Mouse (Mus musculus) regulatory T cell (primary cell): ENCODE measurements around the gene Cd2ap.
"Not testable (repeated sequence)": the region's sequence is repeated elsewhere in the genome, so short reads cannot be mapped to it uniquely, and the experiment has no call there.

Experiments used
- in situ Hi-C: fragments of 300-600 bp; cut with MboI, MseI; formaldehyde crosslinking; loops from one replicate; pipeline ENCODE4 v1.15.1; 2025; ENCODE audit warnings: high pct_unique_total_duplicates

Cd2ap gene

GRCm38 (mm10) chr17:42876001-42876903 lies at the start of gene Cd2ap:
TSS of gene Cd2ap (minus strand) at chr17:42876665.
- in situ Hi-C loops: no loop called here

- in situ Hi-C loops: loop anchor here (25.0 kb wide), 1 partner anchor 262 kb away; no protein-coding TSS in a partner anchor
Observed at GRCm38 (mm10) chr17:42924731-42925130, 48.3 kb upstream of the Cd2ap start.

DNA sequence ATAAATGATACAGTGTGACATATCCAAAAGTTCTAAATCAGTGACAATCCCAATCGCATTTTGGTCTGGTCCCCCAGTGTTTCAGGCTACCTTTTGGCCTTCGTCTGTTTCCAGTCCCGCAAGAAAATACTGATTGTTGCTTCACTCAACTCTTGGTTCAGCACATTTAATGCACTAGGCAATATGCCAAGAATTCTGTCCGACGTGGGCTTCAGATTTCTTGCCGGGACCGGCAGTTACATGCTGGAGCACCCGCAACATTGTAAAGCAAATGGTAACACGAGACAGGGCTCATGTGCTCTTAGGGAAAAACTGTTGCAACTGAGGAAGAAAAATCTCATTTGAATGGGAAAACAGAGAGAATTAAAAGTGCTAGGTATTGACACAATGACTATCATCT lies 42.3 kb upstream of the Cd2ap start:
- in situ Hi-C loops: no loop called here

- in situ Hi-C loops: loop anchor here (5.0 kb wide), 1 partner anchor 77 kb away; no protein-coding TSS in a partner anchor
Observed at GRCm38 (mm10) chr17:42914726-42915125, 38.3 kb upstream of the Cd2ap start.

DNA sequence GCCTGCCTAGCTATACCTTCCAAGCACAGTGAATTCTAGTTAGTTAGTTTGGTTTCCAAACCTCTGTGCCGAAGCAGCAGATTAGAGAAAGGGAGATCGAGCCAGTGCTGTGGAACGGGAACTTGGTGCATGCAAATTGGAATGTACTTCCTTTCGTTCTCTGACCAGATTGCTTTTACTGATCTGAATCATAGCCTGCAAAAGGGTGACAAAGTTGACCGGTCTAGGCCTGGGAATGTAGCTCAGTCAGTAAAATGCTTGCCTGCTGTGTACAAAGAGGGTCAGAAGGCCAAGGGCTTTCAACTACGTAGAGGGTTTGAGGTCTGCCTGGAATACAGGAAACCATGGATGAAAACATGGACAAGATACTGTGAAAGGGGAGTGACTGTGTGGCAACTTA lies 35.7 kb upstream of the Cd2ap start:
- in situ Hi-C loops: loop anchor here (5.0 kb wide), 1 partner anchor 75 kb away; no protein-coding TSS in a partner anchor

DNA sequence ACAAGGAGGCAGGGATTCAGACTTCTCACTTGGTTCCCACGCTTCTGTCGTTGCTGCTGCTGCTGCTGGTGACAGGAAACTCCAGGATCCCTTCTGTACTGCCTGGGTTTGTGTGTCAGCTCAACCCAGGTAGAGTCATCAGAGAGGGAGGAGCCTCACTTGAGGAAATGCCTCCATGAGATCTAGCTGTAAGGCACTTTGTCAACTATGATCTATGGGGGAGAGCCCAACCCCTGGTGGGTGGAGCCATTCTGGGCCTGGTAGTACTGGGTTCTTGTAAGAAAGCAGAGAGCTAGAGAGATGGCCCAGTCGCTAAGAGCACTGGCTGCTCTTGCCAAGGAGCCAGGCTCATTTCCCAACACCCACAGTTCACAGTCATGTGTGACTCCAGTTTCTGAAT lies 34.0 kb upstream of the Cd2ap start:
- in situ Hi-C loops: loop anchor here (5.0 kb wide), 1 partner anchor 73 kb away; no protein-coding TSS in a partner anchor

DNA sequence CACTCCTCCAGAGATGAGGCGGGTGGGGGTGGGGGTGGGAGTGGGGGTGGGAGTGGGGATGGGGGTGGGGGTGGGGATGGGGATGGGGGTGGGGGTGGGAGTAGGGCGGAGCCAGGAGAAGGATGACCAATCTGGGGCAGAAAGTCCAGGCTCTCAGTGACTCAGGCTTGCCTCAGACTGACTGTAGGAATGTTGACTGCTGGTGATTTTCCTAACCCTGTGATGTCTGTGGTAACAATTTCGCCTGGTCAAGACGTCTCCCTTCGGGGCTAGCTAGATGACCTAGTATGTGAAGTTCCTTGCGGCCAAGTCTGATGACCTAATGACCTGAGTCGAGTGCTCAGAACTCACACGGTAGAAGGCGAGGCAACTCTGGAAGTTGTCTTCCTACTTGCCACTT lies 32.9 kb upstream of the Cd2ap start:
- in situ Hi-C loops: no loop called here

DNA sequence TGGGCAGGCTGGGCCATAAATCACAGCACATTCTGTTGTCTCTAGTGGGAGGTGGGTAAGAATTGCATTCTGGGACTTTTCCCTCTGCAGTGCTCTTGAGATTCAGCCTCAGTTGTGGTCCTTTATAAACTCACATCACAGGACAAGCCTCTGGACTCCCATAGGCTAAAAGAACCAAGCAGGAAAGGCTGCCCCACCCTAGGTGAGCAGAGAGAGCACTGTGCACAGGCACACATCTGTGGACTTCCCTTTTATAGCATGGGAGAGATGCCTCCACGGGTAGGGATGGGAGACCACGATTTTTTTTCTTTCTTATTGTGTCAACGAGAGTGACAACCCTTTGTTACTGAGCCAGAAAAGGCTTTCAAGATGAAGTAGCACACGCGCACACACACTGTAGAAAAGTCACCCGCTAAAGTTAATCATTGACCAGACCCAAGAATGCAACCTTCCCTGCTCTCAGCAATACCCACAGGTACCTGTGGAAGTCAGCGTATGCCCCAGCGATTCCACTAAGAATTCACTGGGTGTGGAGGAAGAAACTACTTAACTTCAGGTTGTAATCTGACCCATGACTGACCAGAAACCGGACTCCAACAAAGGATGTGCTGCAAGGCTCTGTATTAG lies 32.4 kb upstream of the Cd2ap start:
- in situ Hi-C loops: no loop called here

DNA sequence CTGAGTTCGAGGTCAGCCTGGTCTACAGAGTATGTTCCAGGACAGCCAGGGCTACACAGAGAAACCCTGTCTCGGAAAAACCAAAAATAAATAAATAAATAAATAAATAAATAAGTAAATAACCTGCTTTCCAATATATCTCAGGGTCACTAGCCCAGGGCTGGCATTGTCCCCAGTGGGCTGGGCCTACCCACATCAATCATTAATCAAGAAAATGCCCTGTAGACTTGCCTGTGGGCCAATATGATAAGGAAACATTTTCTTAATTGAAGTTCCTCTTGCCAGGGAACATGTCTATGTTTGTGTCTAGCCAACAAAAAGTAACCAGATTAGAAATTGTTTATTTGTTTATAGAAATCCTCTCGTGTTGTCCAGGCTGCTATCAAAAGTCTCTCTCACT lies 31.7 kb upstream of the Cd2ap start:
- in situ Hi-C loops: no loop called here

DNA sequence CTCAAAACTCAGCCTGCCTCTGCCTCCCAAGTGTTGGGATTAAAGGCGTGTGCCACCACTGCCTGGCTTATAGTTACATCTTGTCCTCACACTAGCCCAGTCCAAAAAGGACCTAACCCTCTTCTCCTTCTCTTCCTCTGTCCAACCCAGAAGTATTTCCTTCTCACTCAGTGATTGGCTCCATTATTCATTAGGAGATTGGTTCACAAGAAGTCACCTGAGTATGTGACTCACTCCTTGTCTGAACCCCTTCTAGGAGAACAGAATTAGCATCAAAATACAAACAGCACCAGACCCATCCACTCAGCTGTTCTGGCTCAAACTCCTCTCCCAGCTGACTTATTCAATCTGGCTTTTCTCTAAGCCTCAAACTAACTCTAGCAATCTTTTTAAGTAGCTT lies 30.0 kb upstream of the Cd2ap start:
- in situ Hi-C loops: not testable (repeated sequence)

GRCm38 (mm10) chr17:42905919-42906318 lies 29.5 kb upstream of the Cd2ap start:
- in situ Hi-C loops: no loop called here

- in situ Hi-C loops: no loop called here
Observed at GRCm38 (mm10) chr17:42900795-42901194, 24.3 kb upstream of the Cd2ap start.

DNA sequence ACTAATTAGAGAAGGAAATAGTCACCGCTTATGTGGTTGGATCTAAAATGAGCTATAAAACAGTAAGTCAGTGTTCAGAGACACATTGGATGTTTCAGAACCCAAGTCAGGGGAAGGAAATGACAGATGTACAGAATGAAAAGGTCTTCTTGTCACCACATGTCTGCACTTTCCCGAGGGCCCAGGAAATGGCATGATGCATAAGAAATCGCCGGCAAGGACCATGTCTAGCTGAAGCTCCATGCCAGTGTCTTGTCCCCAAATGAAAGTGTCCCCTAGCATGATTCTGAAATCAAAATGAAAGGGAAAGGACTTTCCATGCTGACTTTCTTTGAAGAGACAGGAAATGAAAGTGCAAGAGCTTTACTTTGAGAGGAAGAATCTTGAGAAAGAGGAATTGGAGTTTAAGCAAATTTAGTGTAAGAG lies 10.8 kb upstream of the Cd2ap start:
- in situ Hi-C loops: no loop called here

GRCm38 (mm10) chr17:42885091-42885501 lies 8.6 kb upstream of the Cd2ap start:
- in situ Hi-C loops: no loop called here

GRCm38 (mm10) chr17:42884382-42884781 lies 7.9 kb upstream of the Cd2ap start:
- in situ Hi-C loops: no loop called here

- in situ Hi-C loops: no loop called here
Observed at GRCm38 (mm10) chr17:42883769-42884168, 7.3 kb upstream of the Cd2ap start.

- in situ Hi-C loops: no loop called here
Observed at GRCm38 (mm10) chr17:42883315-42883714, 6.8 kb upstream of the Cd2ap start.

DNA sequence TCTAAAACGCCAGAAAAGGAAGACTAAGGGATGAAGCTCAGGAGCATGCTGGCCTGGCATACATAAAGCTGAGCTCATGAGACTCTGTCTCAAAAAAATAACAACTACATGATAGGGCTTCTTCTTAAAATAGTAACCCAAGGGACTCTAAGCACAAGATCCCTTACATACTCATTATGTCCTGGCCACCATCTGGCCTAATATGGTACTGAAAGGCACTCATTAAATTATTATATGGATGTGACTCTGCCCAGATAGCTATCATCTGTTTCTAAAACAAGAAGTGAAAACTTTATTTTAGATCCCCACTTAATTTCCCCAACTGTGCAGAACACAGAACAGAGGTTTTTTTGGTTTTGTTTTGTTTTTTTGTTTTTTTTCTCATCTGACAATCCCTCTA lies 6.4 kb upstream of the Cd2ap start:
- in situ Hi-C loops: no loop called here

- in situ Hi-C loops: no loop called here
Observed at GRCm38 (mm10) chr17:42876904-42877425, 500 bp upstream of the Cd2ap start.

GRCm38 (mm10) chr17:42875571-42876000 lies 879 bp downstream of the Cd2ap start:
- in situ Hi-C loops: no loop called here

DNA sequence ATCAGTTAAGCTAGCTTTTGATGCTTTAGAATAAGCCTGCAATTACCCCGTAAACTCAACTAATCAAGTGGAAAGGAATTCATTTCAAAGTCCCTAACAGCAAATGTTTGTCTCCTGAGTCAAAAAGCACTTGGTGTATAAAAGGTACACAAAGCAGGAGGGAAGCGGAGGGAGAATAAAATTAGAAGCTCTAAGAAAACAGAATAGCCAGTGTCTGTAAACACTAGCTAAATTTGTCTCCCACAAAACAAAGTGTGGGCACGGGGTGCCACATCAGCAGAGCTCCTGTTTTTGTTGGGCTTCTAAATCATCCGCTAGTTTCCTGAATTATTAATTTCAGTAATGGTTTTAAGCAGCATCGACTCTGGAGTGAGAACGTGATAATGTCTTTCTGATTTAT lies 1.4 kb downstream of the Cd2ap start:
- in situ Hi-C loops: no loop called here

DNA sequence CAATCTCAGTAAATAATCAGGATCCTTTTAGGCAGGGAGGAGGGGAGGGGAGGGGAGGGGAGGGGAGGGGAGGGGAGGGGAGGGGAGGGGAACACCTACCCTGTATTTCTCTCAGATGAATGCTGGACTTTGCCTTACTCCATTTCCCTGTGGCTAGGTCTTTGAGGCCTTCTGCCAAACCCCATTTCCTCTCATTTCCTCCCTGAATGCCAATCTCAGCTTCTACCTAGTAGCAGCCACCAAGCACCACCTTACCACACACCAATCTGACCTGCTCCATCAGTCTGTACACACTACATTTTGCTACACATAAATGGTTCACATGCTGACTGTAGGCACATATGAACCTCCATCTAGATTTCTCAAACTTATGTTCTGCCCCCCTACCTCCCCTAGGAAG lies 6.0 kb downstream of the Cd2ap start:
- in situ Hi-C loops: no loop called here
